Mouse (Mus musculus): ENCODE results near the gene Cracr2b. TPM values are rescaled to one million over a fixed set of nuclear protein-coding genes. Genes with fewer than 3 reads are reported as not detected.
A peak's percentile ranks its signal among the peaks of the same experiment; 100 is the strongest.

Cracr2b gene
- polyA plus RNA-seq, 1 experiment from 2014 or later, result 5.2 TPM

GRCm38 (mm10) chr7:141466045-141466394 is 5.1 kb downstream of the Cracr2b start:
- H3K9me3 ChIP-seq (ENCODE audit: control insufficient read depth, low read length), result no peaks in the 10 kb centered on the region
- H3K4me1 ChIP-seq (replicated peaks; ENCODE audit: control insufficient read depth, insufficient read depth, low read length), result peaks cover 43% of the 10 kb centered on the region
- no peak overlapping the region for H3K4me3 ChIP-seq (replicated peaks; ENCODE audit: low read length)
- H3K9ac ChIP-seq (replicated peaks; ENCODE audit: low read depth, low read length), result no peak overlapping the region
- H3K36me3 ChIP-seq (ENCODE audit: control insufficient read depth, insufficient read depth), result peaks cover 9% of the 10 kb centered on the region; the same call in 1 of the 2 replicates
- 79% methylated on average over 7 of the region's 7 CpGs for WGBS
- H3K27ac ChIP-seq (ENCODE audit: low read length), result no peak overlapping the region
- peaks cover 51% of the 10 kb centered on the region for H3K27me3 ChIP-seq (replicated peaks; ENCODE audit: control insufficient read depth, insufficient read depth, low read length)
- no peak for ATAC-seq
- no peak overlapping the region for H3K4me2 ChIP-seq (ENCODE audit: low read length)

GRCm38 (mm10) chr7:141466607-141467148 is 5.8 kb downstream of the Cracr2b start:
- WGBS, result 62% methylated on average over 10 of the region's 10 CpGs
- Histone ChIP-seq H3K4me3 (replicated peaks; ENCODE audit: low read length) (peak overlapping the region; percentile 62), H3K4me2 (ENCODE audit: low read length) (peak overlapping the region; percentile 62), H3K4me1 (replicated peaks; ENCODE audit: control insufficient read depth, insufficient read depth, low read length) (peaks cover 40% of the 10 kb centered on the region), H3K36me3 (ENCODE audit: control insufficient read depth, insufficient read depth) (peaks cover 13% of the 10 kb centered on the region), H3K27me3 (replicated peaks; ENCODE audit: control insufficient read depth, insufficient read depth, low read length) (peaks cover 45% of the 10 kb centered on the region), H3K27ac (ENCODE audit: low read length) (no peak overlapping the region), H3K9ac (replicated peaks; ENCODE audit: low read depth, low read length) (no peak overlapping the region), H3K9me3 (ENCODE audit: control insufficient read depth, low read length) (no peaks in the 10 kb centered on the region)
- ATAC-seq, result no peak

- peak within 1 kb of the TSS; percentile 62 for H3K4me3 ChIP-seq (replicated peaks; ENCODE audit: low read length)
- peaks cover 37% of the 10 kb centered on the region for H3K4me1 ChIP-seq (replicated peaks; ENCODE audit: control insufficient read depth, insufficient read depth, low read length)
- ATAC-seq, result peak; percentile 58
- peak within 1 kb of the TSS; percentile 49 for H3K27ac ChIP-seq (ENCODE audit: low read length)
- peaks cover 41% of the 10 kb centered on the region for H3K27me3 ChIP-seq (replicated peaks; ENCODE audit: control insufficient read depth, insufficient read depth, low read length)
- peaks cover 13% of the 10 kb centered on the region for H3K36me3 ChIP-seq (ENCODE audit: control insufficient read depth, insufficient read depth)
- under 1% methylated on average over 52 of the region's 52 CpGs for WGBS
- no peaks in the 10 kb centered on the region for H3K9me3 ChIP-seq (ENCODE audit: control insufficient read depth, low read length)
- peak within 1 kb of the TSS; percentile 62 for H3K4me2 ChIP-seq (ENCODE audit: low read length)
- peak within 1 kb of the TSS; percentile 77 for H3K9ac ChIP-seq (replicated peaks; ENCODE audit: low read depth, low read length)
Observed at GRCm38 (mm10) chr7:141467230-141468030, 6.5 kb downstream of the Cracr2b start, which contains the start of gene Cd151. Cd151 (plus strand) TSS chr7:141467392.

GRCm38 (mm10) chr7:141468164-141468521 is 7.2 kb downstream of the Cracr2b start:
- WGBS, result 25% methylated on average over 5 of the region's 5 CpGs
- peaks cover 34% of the 10 kb centered on the region for H3K27me3 ChIP-seq (replicated peaks; ENCODE audit: control insufficient read depth, insufficient read depth, low read length)

GRCm38 (mm10) chr7:141468522-141469211 is 7.8 kb downstream of the Cracr2b start:
- ATAC-seq, result peak; percentile 79
- H3K27me3 ChIP-seq (replicated peaks; ENCODE audit: control insufficient read depth, insufficient read depth, low read length), result peaks cover 28% of the 10 kb centered on the region

More at GRCm38 (mm10) chr7:141468164-141468521, 7.2 kb downstream of the Cracr2b start:
- Histone ChIP-seq H3K27ac (ENCODE audit: low read length) (peak overlapping the region; percentile 49), H3K4me1 (replicated peaks; ENCODE audit: control insufficient read depth, insufficient read depth, low read length) (peaks cover 37% of the 10 kb centered on the region), H3K36me3 (ENCODE audit: control insufficient read depth, insufficient read depth) (peaks cover 15% of the 10 kb centered on the region), H3K4me2 (ENCODE audit: low read length) (peak overlapping the region; percentile 62), H3K9ac (replicated peaks; ENCODE audit: low read depth, low read length) (peak overlapping the region; percentile 77), H3K4me3 (replicated peaks; ENCODE audit: low read length) (peak overlapping the region; percentile 62), H3K9me3 (ENCODE audit: control insufficient read depth, low read length) (no peaks in the 10 kb centered on the region)
- no peak for ATAC-seq

DNA sequence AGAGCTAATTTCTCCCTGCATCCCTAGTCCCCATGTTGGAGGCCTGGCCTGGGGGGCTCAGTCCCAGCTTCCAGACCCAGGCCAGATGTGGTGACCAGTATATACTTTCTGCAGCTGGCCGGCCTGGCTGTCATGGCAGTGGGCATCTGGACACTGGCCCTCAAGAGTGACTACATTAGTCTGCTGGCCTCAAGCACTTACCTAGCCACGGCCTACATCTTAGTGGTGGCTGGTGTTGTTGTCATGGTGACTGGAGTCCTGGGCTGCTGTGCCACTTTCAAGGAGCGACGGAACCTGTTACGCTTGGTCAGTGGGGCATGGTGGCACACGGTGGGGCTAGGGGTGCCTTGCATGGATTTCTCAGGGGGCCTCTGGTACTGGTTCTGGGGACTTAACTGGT is 8.5 kb downstream of the Cracr2b start:
- no peaks in the 10 kb centered on the region for H3K9me3 ChIP-seq (ENCODE audit: control insufficient read depth, low read length)
- H3K4me1 ChIP-seq (replicated peaks; ENCODE audit: control insufficient read depth, insufficient read depth, low read length), result peaks cover 47% of the 10 kb centered on the region
- H3K4me2 ChIP-seq (ENCODE audit: low read length), result peak overlapping the region; percentile 62
- peak overlapping the region; percentile 49; the same call in 1 of the 2 replicates for H3K27ac ChIP-seq (ENCODE audit: low read length)
- no peak for ATAC-seq
- 83% methylated on average over 6 of the region's 6 CpGs for WGBS
- H3K36me3 ChIP-seq (ENCODE audit: control insufficient read depth, insufficient read depth), result peaks cover 15% of the 10 kb centered on the region
- H3K27me3 ChIP-seq (replicated peaks; ENCODE audit: control insufficient read depth, insufficient read depth, low read length), result peaks cover 22% of the 10 kb centered on the region
- peak overlapping the region; percentile 62 for H3K4me3 ChIP-seq (replicated peaks; ENCODE audit: low read length)
- H3K9ac ChIP-seq (replicated peaks; ENCODE audit: low read depth, low read length), result peak overlapping the region; percentile 77

More at GRCm38 (mm10) chr7:141468522-141469211, 7.8 kb downstream of the Cracr2b start:
- peak overlapping the region; percentile 77 for H3K9ac ChIP-seq (replicated peaks; ENCODE audit: low read depth, low read length)
- peak overlapping the region; percentile 62 for H3K4me3 ChIP-seq (replicated peaks; ENCODE audit: low read length)
- no peaks in the 10 kb centered on the region for H3K9me3 ChIP-seq (ENCODE audit: control insufficient read depth, low read length)
- peaks cover 40% of the 10 kb centered on the region for H3K4me1 ChIP-seq (replicated peaks; ENCODE audit: control insufficient read depth, insufficient read depth, low read length)
- H3K36me3 ChIP-seq (ENCODE audit: control insufficient read depth, insufficient read depth), result peaks cover 15% of the 10 kb centered on the region
- H3K27ac ChIP-seq (ENCODE audit: low read length), result peak overlapping the region; percentile 49
- H3K4me2 ChIP-seq (ENCODE audit: low read length), result peak overlapping the region; percentile 62
- WGBS, result 13% methylated on average over 8 of the region's 8 CpGs

- no peak overlapping the region; the same call in 1 of the 2 replicates for H3K4me2 ChIP-seq (ENCODE audit: low read length)
- 93% methylated on average over 18 of the region's 18 CpGs for WGBS
- ATAC-seq, result no peak
- H3K9me3 ChIP-seq (ENCODE audit: control insufficient read depth, low read length), result no peaks in the 10 kb centered on the region
- H3K9ac ChIP-seq (replicated peaks; ENCODE audit: low read depth, low read length), result no peak overlapping the region
- peaks cover 44% of the 10 kb centered on the region for H3K4me1 ChIP-seq (replicated peaks; ENCODE audit: control insufficient read depth, insufficient read depth, low read length)
- peaks cover 15% of the 10 kb centered on the region for H3K36me3 ChIP-seq (ENCODE audit: control insufficient read depth, insufficient read depth)
- H3K27me3 ChIP-seq (replicated peaks; ENCODE audit: control insufficient read depth, insufficient read depth, low read length), result peaks cover 14% of the 10 kb centered on the region
- H3K4me3 ChIP-seq (replicated peaks; ENCODE audit: low read length), result no peak overlapping the region
- H3K27ac ChIP-seq (ENCODE audit: low read length), result no peak overlapping the region
Observed at GRCm38 (mm10) chr7:141469901-141470636, 9.2 kb downstream of the Cracr2b start.

GRCm38 (mm10) chr7:141470637-141470944 is 9.7 kb downstream of the Cracr2b start:
- Histone ChIP-seq H3K9ac (replicated peaks; ENCODE audit: low read depth, low read length) (no peak overlapping the region), H3K27ac (ENCODE audit: low read length) (no peak overlapping the region), H3K4me1 (replicated peaks; ENCODE audit: control insufficient read depth, insufficient read depth, low read length) (peaks cover 44% of the 10 kb centered on the region), H3K36me3 (ENCODE audit: control insufficient read depth, insufficient read depth) (peaks cover 15% of the 10 kb centered on the region), H3K27me3 (replicated peaks; ENCODE audit: control insufficient read depth, insufficient read depth, low read length) (peaks cover 9% of the 10 kb centered on the region), H3K4me2 (ENCODE audit: low read length) (no peak overlapping the region), H3K4me3 (replicated peaks; ENCODE audit: low read length) (no peak overlapping the region), H3K9me3 (ENCODE audit: control insufficient read depth, low read length) (no peaks in the 10 kb centered on the region)
- WGBS, result 94% methylated on average over 10 of the region's 10 CpGs
- ATAC-seq, result no peak

DNA sequence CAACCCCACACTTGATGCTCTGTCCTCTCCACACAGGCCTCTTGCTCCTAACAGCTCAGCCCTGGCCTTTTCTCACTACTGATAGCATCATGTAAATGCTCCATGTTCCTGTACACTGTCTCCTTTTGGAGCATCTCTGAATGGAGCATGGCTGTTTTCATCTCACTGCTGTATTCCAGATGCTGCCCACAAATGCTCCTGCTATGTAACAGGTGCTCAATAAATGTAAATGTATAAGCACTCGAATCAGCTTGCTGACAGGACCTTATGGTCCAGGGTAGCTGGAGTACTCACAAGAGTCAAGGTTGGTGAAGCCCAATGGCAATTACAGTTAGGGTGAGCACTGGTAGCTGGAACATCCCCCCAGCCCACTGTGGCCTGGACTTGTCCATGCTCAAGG is 10.3 kb downstream of the Cracr2b start:
- WGBS, result 94% methylated on average over 1 of the region's 1 CpGs
- no peak overlapping the region for H3K27ac ChIP-seq (ENCODE audit: low read length)
- peaks cover 5% of the 10 kb centered on the region for H3K27me3 ChIP-seq (replicated peaks; ENCODE audit: control insufficient read depth, insufficient read depth, low read length)
- no peak overlapping the region for H3K4me3 ChIP-seq (replicated peaks; ENCODE audit: low read length)
- peaks cover 47% of the 10 kb centered on the region for H3K4me1 ChIP-seq (replicated peaks; ENCODE audit: control insufficient read depth, insufficient read depth, low read length)
- peaks cover 15% of the 10 kb centered on the region for H3K36me3 ChIP-seq (ENCODE audit: control insufficient read depth, insufficient read depth)
- ATAC-seq, result no peak
- H3K4me2 ChIP-seq (ENCODE audit: low read length), result no peak overlapping the region
- no peaks in the 10 kb centered on the region for H3K9me3 ChIP-seq (ENCODE audit: control insufficient read depth, low read length)
- H3K9ac ChIP-seq (replicated peaks; ENCODE audit: low read depth, low read length), result no peak overlapping the region
